Comparison of ENCODE assay signal across 8 mouse cellular contexts in genomic region chr1:74389831-74390286, GRCm38 (mm10). TPM values are rescaled to one million over a fixed set of nuclear protein-coding genes. Genes with fewer than 3 reads are reported as not detected.
DNase-seq lines count a peak whose midpoint lies in the region; ATAC-seq and TF ChIP-seq lines count a peak whose summit lies in the region.

No protein-coding gene starts in this region.

- peak; percentile 97 for DNase-seq in heart, adult 11 months
- DNase-seq in heart, postnatal 25 days (ENCODE audit: low spot score): no peak
- peak; percentile 62 for DNase-seq in embryo, embryonic 11 days
- DNase-seq in heart, postnatal 14 days: peak; percentile 45 to 55
- DNase-seq in limb, embryonic 14.5 days (ENCODE audit: low spot score): peak; percentile 68
- DNase-seq in midbrain, postnatal 0 days (ENCODE audit: low spot score): no peak
- DNase-seq in thymus, postnatal 4 days: peak; percentile 70
- no peak for DNase-seq in left cerebral cortex, postnatal 14 days (ENCODE audit: low spot score in 2 of 2)

- peak overlapping the region; percentile 38; the same call in 1 of the 2 replicates for H3K9ac ChIP-seq in limb, embryonic 14.5 days (ENCODE audit: low read depth, low read length, severe bottlenecking)
- no peak overlapping the region for H3K9ac ChIP-seq in midbrain, postnatal 0 days (replicated peaks; ENCODE audit: low read length, poor library complexity, severe bottlenecking)

- no peak for TF ChIP-seq POLR2A in limb, embryonic 14.5 days (IDR thresholded peaks at IDR 0.05; ENCODE audit: borderline replicate concordance, extremely low read depth, insufficient read depth, insufficient read length)

- WGBS in limb, embryonic 14.5 days: 5% methylated on average over 29 of the region's 29 CpGs
- WGBS in midbrain, postnatal 0 days: 8% methylated on average over 29 of the region's 29 CpGs

- peaks cover 19% of the 10 kb centered on the region for H3K36me3 ChIP-seq in limb, embryonic 14.5 days (ENCODE audit: control insufficient read depth, insufficient read depth, low read length)
- no peaks in the 10 kb centered on the region for H3K36me3 ChIP-seq in midbrain, postnatal 0 days (ENCODE audit: insufficient read depth, low read length)

- no peaks in the 10 kb centered on the region for H3K27me3 ChIP-seq in limb, embryonic 14.5 days (ENCODE audit: control insufficient read depth, insufficient read depth, low read length)
- H3K27me3 ChIP-seq in midbrain, postnatal 0 days (ENCODE audit: insufficient read depth, low read length): 0 out of 2 replicates have a peak, but pooled peaks cover 13% of the 10 kb centered on the region

- peak overlapping the region; percentile 96 for H3K4me2 ChIP-seq in limb, embryonic 14.5 days (replicated peaks; ENCODE audit: low read depth, low read length, severe bottlenecking)
- peak overlapping the region; percentile 32; the same call in 1 of the 2 replicates for H3K4me2 ChIP-seq in midbrain, postnatal 0 days (ENCODE audit: low read depth, low read length, poor library complexity, severe bottlenecking)

- ATAC-seq in limb, embryonic 14.5 days (ENCODE audit: low FRiP score, low read depth): no peak
- no peak for ATAC-seq in midbrain, postnatal 0 days (ENCODE audit: low FRiP score)

- H3K4me1 ChIP-seq in limb, embryonic 14.5 days (ENCODE audit: control insufficient read depth, insufficient read depth, low read length): peaks cover 22% of the 10 kb centered on the region
- peaks cover 6% of the 10 kb centered on the region for H3K4me1 ChIP-seq in midbrain, postnatal 0 days (ENCODE audit: insufficient read depth, low read length)

- peak overlapping the region; percentile 76 for H3K4me3 ChIP-seq in limb, embryonic 14.5 days (replicated peaks; ENCODE audit: low read length)
- H3K4me3 ChIP-seq in midbrain, postnatal 0 days (ENCODE audit: low read depth, low read length): no peak overlapping the region

- H3K9me3 ChIP-seq in limb, embryonic 14.5 days (ENCODE audit: control insufficient read depth, low read length): no peaks in the 10 kb centered on the region
- no peaks in the 10 kb centered on the region for H3K9me3 ChIP-seq in midbrain, postnatal 0 days (ENCODE audit: low read length)

- TF ChIP-seq CTCF in midbrain, postnatal 0 days (IDR thresholded peaks at IDR 0.05): no peak

- peak overlapping the region; percentile 96 for H3K27ac ChIP-seq in limb, embryonic 14.5 days (replicated peaks; ENCODE audit: low read depth, low read length)
- H3K27ac ChIP-seq in midbrain, postnatal 0 days (ENCODE audit: low read depth, low read length): no peak overlapping the region

- intact Hi-C loops in heart, postnatal 25 days (cut with DNase I): loop anchor here (2.0 kb wide), 2 partner anchors 57 to 77 kb away; no protein-coding TSS in a partner anchor
- intact Hi-C loops in heart, postnatal 14 days (cut with DNase I): no loop called here
- intact Hi-C loops in left cerebral cortex, postnatal 14 days (cut with DNase I): loop anchor here (5.0 kb wide), 1 partner anchor 62 kb away; no protein-coding TSS in a partner anchor

RNA-seq across cellular contexts. Expression of gene Ctdsp1, which starts 1.4 kb away (rescaled TPM):
- total RNA-seq in heart, postnatal 25 days (2021): 100 to 1,000 TPM; 123 to 139 TPM
- 100 to 1,000 TPM; 106 to 118 TPM for total RNA-seq in heart, postnatal 14 days (2021)
- polyA plus RNA-seq in limb, embryonic 14.5 days (2012; rRNA removed): 138 and 177 TPM in 2 replicates
- 96.4 and 109 TPM in 2 replicates for polyA plus RNA-seq in limb, embryonic 14.5 days (2014; fragmentation: Nextera tagmentation; extraction: Ambion mirVana)
- 23.9 and 29.3 TPM in 2 replicates for total RNA-seq in midbrain, postnatal 0 days (2014; rRNA removed)
- polyA plus RNA-seq in midbrain, postnatal 0 days (2015; fragmentation: Nextera tagmentation; extraction: Ambion mirVana): 11.7 and 12.1 TPM in 2 replicates
- 10 to 100 TPM; 17.7 to 25.5 TPM for total RNA-seq in left cerebral cortex, postnatal 14 days (2021)

RNA-seq across cellular contexts. Expression of gene Slc11a1, which starts 14.9 kb away (rescaled TPM):
- 1 to 10 TPM; 2.5 to 3.2 TPM for total RNA-seq in heart, postnatal 25 days (2021)
- 1 to 10 TPM; 2.7 to 4.1 TPM for total RNA-seq in heart, postnatal 14 days (2021)
- 7.2 and 8.0 TPM in 2 replicates for polyA plus RNA-seq in limb, embryonic 14.5 days (2012; rRNA removed)
- 3.2 and 3.5 TPM in 2 replicates for polyA plus RNA-seq in limb, embryonic 14.5 days (2014; fragmentation: Nextera tagmentation; extraction: Ambion mirVana)
- 7.8 and 12.6 TPM in 2 replicates for total RNA-seq in midbrain, postnatal 0 days (2014; rRNA removed)
- 1.3 and 1.7 TPM in 2 replicates for polyA plus RNA-seq in midbrain, postnatal 0 days (2015; fragmentation: Nextera tagmentation; extraction: Ambion mirVana)
- 1 to 10 TPM; 3.4 to 4.3 TPM for total RNA-seq in left cerebral cortex, postnatal 14 days (2021)

RNA-seq across cellular contexts. Expression of gene Vil1, which starts 19.3 kb away (rescaled TPM):
- 1 to 10 TPM in 1 of 2 experiments, under 1 TPM in 1; 0.57 to 1.0 TPM for total RNA-seq in heart, postnatal 25 days (2021)
- under 1 TPM; 0.65 to 0.83 TPM for total RNA-seq in heart, postnatal 14 days (2021)
- polyA plus RNA-seq in limb, embryonic 14.5 days (2012; rRNA removed): 0.14 and 0.73 TPM in 2 replicates
- 0.08 and 0.10 TPM in 2 replicates for polyA plus RNA-seq in limb, embryonic 14.5 days (2014; fragmentation: Nextera tagmentation; extraction: Ambion mirVana)
- total RNA-seq in midbrain, postnatal 0 days (2014; rRNA removed): 0.38 and 0.80 TPM in 2 replicates
- polyA plus RNA-seq in midbrain, postnatal 0 days (2015; fragmentation: Nextera tagmentation; extraction: Ambion mirVana): 0.31 and 0.43 TPM in 2 replicates
- 1 to 10 TPM in 1 of 2 experiments, under 1 TPM in 1; 0.64 to 1.1 TPM for total RNA-seq in left cerebral cortex, postnatal 14 days (2021)

RNA-seq across cellular contexts. Expression of gene Catip, which starts 28.0 kb away (rescaled TPM):
- under 1 TPM; 0.18 to 0.28 TPM for total RNA-seq in heart, postnatal 25 days (2021)
- under 1 TPM; 0.12 to 0.67 TPM for total RNA-seq in heart, postnatal 14 days (2021)
- 3.8 and 4.2 TPM in 2 replicates for polyA plus RNA-seq in limb, embryonic 14.5 days (2012; rRNA removed)
- 0.73 and 1.8 TPM in 2 replicates for polyA plus RNA-seq in limb, embryonic 14.5 days (2014; fragmentation: Nextera tagmentation; extraction: Ambion mirVana)
- 2.7 and 4.0 TPM in 2 replicates for total RNA-seq in midbrain, postnatal 0 days (2014; rRNA removed)
- polyA plus RNA-seq in midbrain, postnatal 0 days (2015; fragmentation: Nextera tagmentation; extraction: Ambion mirVana): 1.6 and 2.4 TPM in 2 replicates
- total RNA-seq in left cerebral cortex, postnatal 14 days (2021): 1 to 10 TPM in 1 of 2 experiments, under 1 TPM in 1; 0.75 to 1.9 TPM

Comparison
In these comparisons a context has a peak if more than half of its experiments do, and no peak if none do; other contexts are left out.
1. DNase-seq: peak in heart, adult 11 months (single experiment), embryo, embryonic 11 days (single experiment), heart, postnatal 14 days (2 of 2), limb, embryonic 14.5 days (single experiment) and thymus, postnatal 4 days (single experiment); none in heart, postnatal 25 days (single experiment), midbrain, postnatal 0 days (single experiment) and left cerebral cortex, postnatal 14 days (0 of 2).